Mouse (Mus musculus) layer of hippocampus, adult 11-12 months (tissue): ENCODE data around the gene Cpa4.

Experiments used
- DNase-seq: peaks from one replicate; pipeline ENCODE4 v3.0.0; 2022; ENCODE audit warnings: low spot score

The Cpa4 gene

GRCm38 (mm10) chr6:30628152-30628551, 60.0 kb downstream of the Cpa4 start:
- DNase-seq = peak; percentile 54

GRCm38 (mm10) chr6:30629989-30630388, 61.8 kb downstream of the Cpa4 start:
- DNase-seq = no peak

GRCm38 (mm10) chr6:30635361-30635862, 67.2 kb downstream of the Cpa4 start:
- DNase-seq = no peak

GRCm38 (mm10) chr6:30636186-30636842, 68.1 kb downstream of the Cpa4 start:
- DNase-seq = no peak

- no peak for DNase-seq
Measured at GRCm38 (mm10) chr6:30638674-30639268, 70.6 kb downstream of the Cpa4 start, which contains the start of gene Cpa1. TSS of gene Cpa1 (plus strand) at chr6:30639218.
